Mouse (Mus musculus): Measurements from ENCODE around the gene Camk1g.

Gene Camk1g

GRCm38 (mm10) chr1:193305386-193305785 lies 64.7 kb downstream of the Camk1g start:
- DNase-seq (ENCODE audit: low read depth in 2 of 2, low spot score in 2 of 2), result no peak

GRCm38 (mm10) chr1:193303096-193303495 lies 67.0 kb downstream of the Camk1g start:
- no peak for DNase-seq (ENCODE audit: low read depth in 2 of 2, low spot score in 2 of 2)

- DNase-seq (ENCODE audit: low read depth in 2 of 2, low spot score in 2 of 2), result no peak
Measured at GRCm38 (mm10) chr1:193302093-193302405, 68.0 kb downstream of the Camk1g start.

GRCm38 (mm10) chr1:193301216-193302092 lies 68.6 kb downstream of the Camk1g start:
- no peak for DNase-seq (ENCODE audit: low read depth in 2 of 2, low spot score in 2 of 2)

- DNase-seq (ENCODE audit: low read depth in 2 of 2, low spot score in 2 of 2), result no peak
Measured at GRCm38 (mm10) chr1:193299995-193300394, 70.1 kb downstream of the Camk1g start.

GRCm38 (mm10) chr1:193298141-193298765 lies 71.8 kb downstream of the Camk1g start:
- no peak for DNase-seq (ENCODE audit: low read depth in 2 of 2, low spot score in 2 of 2)
